Mouse (Mus musculus) heart, embryonic 14.5 days (tissue): ENCODE results near the gene Gm11549. TPM values are rescaled to one million over a fixed set of nuclear protein-coding genes. Genes with fewer than 3 reads are reported as not detected.

Experiments used
- ATAC-seq: fragments of 200-750 bp; cut with Nextera tagmentation; 2 replicates; pipeline ENCODE4 v1.8.0; 2017; ENCODE audit warnings: low read depth, moderate TSS enrichment; ENCODE audit not compliant: insufficient number of reproducible peaks, insufficient read depth, low FRiP score
- H3K27ac ChIP-seq, 2 experiments: fragments of 200-500 bp in 1 of 2; fragments of 300-500 bp in 1 of 2; sonication (generic) in 1 of 2; replicated peaks in 1 of 2; 2 replicates each; pipeline ENCODE4 v1.5.1; 2012 to 2014; ENCODE audit warnings: low read depth in 2 of 2, low read length in 2 of 2, control low read depth in 1 of 2, mild to moderate bottlenecking in 1 of 2, mixed read lengths in 1 of 2; ENCODE audit not compliant: control insufficient read depth in 1 of 2, insufficient read depth in 1 of 2
- H3K27me3 ChIP-seq: fragments of 300-500 bp; sonication (generic); 2 replicates; pipeline ENCODE4 v1.6.1; 2014; ENCODE audit warnings: mild to moderate bottlenecking, low read length, control low read depth; ENCODE audit not compliant: control insufficient read depth, insufficient read depth
- H3K36me3 ChIP-seq: fragments of 300-500 bp; sonication (generic); 2 replicates; pipeline ENCODE4 v1.6.1; 2014; ENCODE audit warnings: mild to moderate bottlenecking, control low read depth, low read length, mixed read lengths; ENCODE audit not compliant: control insufficient read depth, insufficient read depth
- H3K4me1 ChIP-seq, 2 experiments: fragments of 200-500 bp in 1 of 2; fragments of 300-500 bp in 1 of 2; sonication (generic) in 1 of 2; 2 replicates each; pipeline ENCODE4 v1.6.1; 2012 to 2014; ENCODE audit warnings: low read length in 2 of 2, control low read depth in 1 of 2, mixed read lengths in 1 of 2; ENCODE audit not compliant: control insufficient read depth in 2 of 2, insufficient read depth in 2 of 2
- H3K4me2 ChIP-seq: fragments of 300-500 bp; sonication (generic); 2 replicates; pipeline ENCODE4 v1.6.1; 2014; ENCODE audit warnings: mild to moderate bottlenecking, low read length
- H3K4me3 ChIP-seq, 2 experiments: fragments of 200-500 bp in 1 of 2; fragments of 300-500 bp in 1 of 2; sonication (generic) in 1 of 2; 2 replicates each; pipeline ENCODE4 v1.5.1; 2012 to 2014; ENCODE audit warnings: low read length in 2 of 2, mild to moderate bottlenecking in 2 of 2, control low read depth in 1 of 2, low read depth in 1 of 2, moderate library complexity in 1 of 2; ENCODE audit not compliant: control insufficient read depth in 1 of 2, insufficient read depth in 1 of 2
- H3K9ac ChIP-seq: fragments of 300-500 bp; sonication (generic); 2 replicates; pipeline ENCODE4 v1.6.1; 2014; ENCODE audit warnings: mild to moderate bottlenecking, low read length
- H3K9me3 ChIP-seq: fragments of 300-500 bp; sonication (generic); 2 replicates; pipeline ENCODE4 v1.6.1; 2016; ENCODE audit warnings: low read length, control low read depth; ENCODE audit not compliant: control insufficient read depth
- WGBS: fragments of 180-500 bp; shearing (Covaris S2); extraction: QIAGEN DNeasy Blood & Tissue Kit; methylation state at CpG from one replicate; pipeline ENCODE4 v1.1.7; 2014; 5-methylcytosine and 5-hydroxymethylcytosine counted together
- polyA plus RNA-seq: library from polyadenylated mRNA; unstranded; fragments of >200 nt; fragmentation: Nextera tagmentation; extraction: Ambion mirVana; gene quantifications from 2 replicates; pipeline ENCODE4 v1.2.1, GENCODE M21; 2014

Gene Gm11549
- polyA plus RNA-seq, 1 experiment from 2014 or later: 0.88 TPM

DNA sequence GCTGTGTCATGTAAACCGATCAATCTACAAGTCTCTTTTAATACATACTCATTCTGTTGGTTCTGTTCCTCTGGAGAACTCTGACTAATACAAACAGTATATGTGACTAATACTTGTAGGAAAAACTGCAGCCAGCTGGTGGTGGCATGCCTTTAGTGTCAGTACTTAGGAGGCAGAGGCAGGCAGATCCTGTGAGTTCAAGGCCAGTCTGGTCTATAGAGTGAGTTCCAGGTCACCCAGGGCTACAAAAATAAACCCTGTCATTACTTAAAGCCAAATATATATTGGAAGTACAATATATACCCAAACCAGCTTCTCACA, 32.1 kb downstream of the Gm11549 start:
- Histone ChIP-seq H3K4me2 (no peak overlapping the region), H3K36me3 (no peaks in the 10 kb centered on the region), H3K4me1 (peaks cover 0 to 4% of the 10 kb centered on the region in 2 experiments; a peak in 2 of 4 replicates), H3K9ac (no peak overlapping the region), H3K27me3 (no peaks in the 10 kb centered on the region), H3K9me3 (no peaks in the 10 kb centered on the region), H3K4me3 (no peak overlapping the region), H3K27ac (no peak overlapping the region)
- no peak for ATAC-seq
- WGBS: 81% methylated on average over 1 of the region's 1 CpGs

DNA sequence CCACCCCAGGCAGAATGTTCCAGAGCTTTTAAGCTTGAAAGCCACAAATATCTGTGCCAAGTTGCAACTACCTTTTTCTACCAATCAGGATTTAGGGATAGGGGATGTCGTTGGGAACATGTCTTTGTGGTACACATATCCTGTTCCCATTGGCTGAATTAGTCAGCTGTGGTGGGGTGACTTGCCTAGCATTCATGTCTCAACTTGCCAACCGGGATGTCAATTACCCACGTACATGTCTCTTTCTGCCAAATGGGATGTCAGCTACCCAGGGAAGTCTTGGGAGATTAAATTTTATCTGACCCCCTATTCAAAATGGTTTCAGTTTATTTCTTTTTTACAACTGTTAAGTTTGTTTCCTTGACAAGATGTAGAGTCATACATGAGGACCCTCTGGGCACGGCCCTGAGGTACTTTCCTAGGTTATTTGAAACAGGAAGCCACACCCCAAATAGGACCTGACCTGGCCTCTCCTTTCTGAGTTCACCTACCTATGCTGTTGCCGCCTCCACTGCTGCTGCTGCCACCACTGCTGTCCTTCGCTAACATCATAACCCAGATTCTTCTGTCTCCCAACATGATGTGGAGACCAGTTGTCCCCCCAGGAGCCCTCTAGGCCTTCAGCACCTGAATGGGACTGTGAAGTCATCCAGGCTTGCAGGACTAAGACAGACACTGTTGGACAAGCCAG, 32.6 kb downstream of the Gm11549 start:
- H3K36me3 ChIP-seq: no peaks in the 10 kb centered on the region
- peaks cover 0 to 4% of the 10 kb centered on the region in 2 experiments; a peak in 2 of 4 replicates for H3K4me1 ChIP-seq
- no peaks in the 10 kb centered on the region for H3K9me3 ChIP-seq
- H3K27ac ChIP-seq: no peak overlapping the region
- no peak overlapping the region for H3K4me3 ChIP-seq
- no peaks in the 10 kb centered on the region for H3K27me3 ChIP-seq
- ATAC-seq: no peak
- H3K4me2 ChIP-seq: no peak overlapping the region
- 87% methylated on average over 6 of the region's 6 CpGs for WGBS
- no peak overlapping the region for H3K9ac ChIP-seq

GRCm38 (mm10) chr3:36488367-36488766, 33.2 kb downstream of the Gm11549 start:
- Histone ChIP-seq H3K27ac (no peak overlapping the region), H3K4me3 (no peak overlapping the region), H3K9ac (no peak overlapping the region), H3K9me3 (no peaks in the 10 kb centered on the region), H3K4me1 (peaks cover under 1 to 4% of the 10 kb centered on the region in 2 experiments; a peak in 3 of 4 replicates), H3K4me2 (no peak overlapping the region), H3K36me3 (no peaks in the 10 kb centered on the region), H3K27me3 (no peaks in the 10 kb centered on the region)
- WGBS: 84% methylated on average over 1 of the region's 1 CpGs
- ATAC-seq: no peak

DNA sequence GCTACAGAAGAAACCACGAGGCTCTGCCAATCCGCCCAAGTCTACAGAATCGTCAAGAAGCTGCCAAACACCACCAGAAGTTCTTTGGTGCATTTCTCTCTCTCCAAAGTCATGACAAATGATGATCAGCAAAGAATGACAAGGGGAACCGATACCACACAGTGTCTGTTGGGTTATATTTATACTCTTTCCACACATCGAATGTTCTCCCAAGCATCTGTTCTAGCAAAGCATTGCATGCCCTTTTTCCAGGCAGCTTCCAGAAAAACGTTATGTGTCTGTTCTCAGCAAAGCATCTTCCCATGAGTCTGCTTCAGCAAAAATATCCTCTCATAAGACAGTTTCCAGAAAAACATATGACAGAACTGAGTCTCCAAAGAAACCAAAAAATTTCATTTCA, 34.7 kb downstream of the Gm11549 start:
- Histone ChIP-seq H3K36me3 (no peaks in the 10 kb centered on the region), H3K4me1 (peaks cover 13% of the 10 kb centered on the region in 2 experiments), H3K27ac (no peak overlapping the region), H3K27me3 (no peaks in the 10 kb centered on the region), H3K9ac (no peak overlapping the region), H3K4me2 (no peak overlapping the region), H3K4me3 (no peak overlapping the region), H3K9me3 (no peaks in the 10 kb centered on the region)
- WGBS: 86% methylated on average over 6 of the region's 6 CpGs
- ATAC-seq: no peak

DNA sequence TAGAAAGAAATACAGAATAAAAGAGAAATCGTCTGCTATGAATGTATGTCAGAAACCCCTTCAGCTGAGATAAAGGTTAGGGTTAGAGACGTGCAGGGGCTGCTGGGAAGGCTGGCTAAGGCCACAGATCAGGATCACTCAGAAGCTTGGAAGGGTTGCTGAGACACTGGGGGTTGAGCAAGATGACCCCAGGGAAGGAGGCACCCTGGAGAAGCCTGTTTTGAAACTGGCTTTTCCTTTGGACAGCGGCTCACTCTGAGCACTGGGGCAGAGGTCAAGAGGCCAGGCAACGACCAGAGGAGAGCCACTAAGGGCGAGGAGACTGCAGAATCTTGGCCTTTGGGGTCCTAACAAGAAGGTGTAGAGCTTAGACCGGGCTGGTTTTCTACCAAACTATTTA, 35.4 kb downstream of the Gm11549 start:
- no peak for ATAC-seq
- Histone ChIP-seq H3K9me3 (no peaks in the 10 kb centered on the region), H3K9ac (no peak overlapping the region), H3K27ac (no peak overlapping the region), H3K4me3 (no peak overlapping the region), H3K36me3 (no peaks in the 10 kb centered on the region), H3K27me3 (no peaks in the 10 kb centered on the region), H3K4me2 (no peak overlapping the region), H3K4me1 (peaks cover 14 to 18% of the 10 kb centered on the region in 2 experiments)
- WGBS: 52% methylated on average over 6 of the region's 6 CpGs

- no peak overlapping the region for H3K4me2 ChIP-seq
- no peak for ATAC-seq
- peaks cover 18 to 29% of the 10 kb centered on the region in 2 experiments for H3K4me1 ChIP-seq
These were observed 37.3 kb downstream of the Gm11549 start for GRCm38 (mm10) chr3:36484292-36484691.

GRCm38 (mm10) chr3:36482940-36483339, 38.7 kb downstream of the Gm11549 start:
- ATAC-seq: no peak
- H3K9ac ChIP-seq: peak overlapping the region; percentile 28; the same call in 1 of the 2 replicates

More at GRCm38 (mm10) chr3:36484292-36484691, 37.3 kb downstream of the Gm11549 start:
- Histone ChIP-seq H3K4me3 (no peak overlapping the region), H3K9me3 (no peaks in the 10 kb centered on the region), H3K27ac (no peak overlapping the region), H3K27me3 (no peaks in the 10 kb centered on the region), H3K36me3 (no peaks in the 10 kb centered on the region), H3K9ac (no peak overlapping the region)
- WGBS: 88% methylated on average over 4 of the region's 4 CpGs

DNA sequence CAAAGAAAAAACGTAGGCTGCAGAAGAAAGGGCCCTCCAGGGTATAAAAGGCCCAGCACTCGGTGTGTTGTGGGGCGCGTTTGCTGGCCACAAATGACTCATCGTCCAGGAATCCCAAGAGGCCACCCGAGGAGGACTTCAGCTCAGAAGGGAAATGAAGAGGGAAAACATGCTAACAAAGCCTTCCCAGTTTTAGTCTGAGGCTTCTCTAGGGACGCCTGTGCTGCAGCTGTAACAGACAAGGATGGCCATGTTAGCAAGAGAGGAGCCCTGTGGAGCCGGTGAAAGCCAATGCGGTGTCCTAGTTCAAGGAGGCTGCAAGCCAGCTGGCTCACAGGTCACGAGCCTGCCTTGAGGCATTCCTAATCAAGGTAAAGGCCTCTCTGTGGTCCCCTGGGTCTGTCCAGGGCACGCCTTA, 39.8 kb downstream of the Gm11549 start:
- Histone ChIP-seq H3K4me3 (peak overlapping the region; percentile 14 to 28; a peak in 3 of 4 replicates), H3K27me3 (no peaks in the 10 kb centered on the region), H3K27ac (peak overlapping the region; percentile 97 to 100), H3K4me2 (peak overlapping the region; percentile 51), H3K36me3 (no peaks in the 10 kb centered on the region), H3K9ac (peak overlapping the region; percentile 59), H3K9me3 (no peaks in the 10 kb centered on the region), H3K4me1 (peaks cover 21 to 36% of the 10 kb centered on the region in 2 experiments)
- ATAC-seq: peak; percentile 56
- 4% methylated on average over 11 of the region's 11 CpGs for WGBS

More at GRCm38 (mm10) chr3:36482940-36483339, 38.7 kb downstream of the Gm11549 start:
- WGBS: 15% methylated on average over 9 of the region's 9 CpGs
- Histone ChIP-seq H3K4me3 (no peak overlapping the region), H3K36me3 (no peaks in the 10 kb centered on the region), H3K4me2 (peak overlapping the region; percentile 51), H3K27me3 (no peaks in the 10 kb centered on the region), H3K4me1 (peaks cover 18 to 29% of the 10 kb centered on the region in 2 experiments), H3K9me3 (no peaks in the 10 kb centered on the region), H3K27ac (peak overlapping the region; percentile 57 to 59)
